Mouse (Mus musculus) kidney, adult 2 months (tissue): ENCODE results near the gene Pde3a.

Source experiments
- CTCF ChIP-seq: fragments of 200-500 bp; conservative IDR thresholded peaks from 2 replicates; pipeline ENCODE4 v1.5.1; 2011; ENCODE audit warnings: low read depth, mild to moderate bottlenecking, control low read depth, low read length, moderate library complexity, mixed read lengths; ENCODE audit not compliant: insufficient read depth, insufficient read length
- POLR2A ChIP-seq: fragments of 200-500 bp; IDR thresholded peaks from one replicate; pipeline ENCODE4 v1.6.1; 2011; ENCODE audit warnings: low read depth, low read length, control low read depth

- no peak for TF ChIP-seq POLR2A
- TF ChIP-seq CTCF = no peak
Observed at GRCm38 (mm10) chr6:141302842-141303241, 53.8 kb downstream of the Pde3a start.
